Mouse (Mus musculus) neural tube, embryonic 15.5 days (tissue): ENCODE measurements around the gene Gm20661. TPM values are rescaled to one million over a fixed set of nuclear protein-coding genes. Genes with fewer than 3 reads are reported as not detected.

Experiments used
- ATAC-seq: fragments of 200-750 bp; cut with Nextera tagmentation; 2 replicates; pipeline ENCODE4 v1.8.0; 2017; ENCODE audit warnings: mild to moderate bottlenecking, moderate TSS enrichment, moderate library complexity; ENCODE audit not compliant: low FRiP score
- H3K27ac ChIP-seq: fragments of 300-500 bp; sonication (generic); replicated peaks from 2 replicates; pipeline ENCODE4 v1.5.1; 2015; ENCODE audit warnings: mild to moderate bottlenecking, inconsistent platforms
- H3K27me3 ChIP-seq: fragments of 300-500 bp; sonication (generic); replicated peaks from 2 replicates; pipeline ENCODE4 v1.6.1; 2015; ENCODE audit warnings: inconsistent platforms
- H3K36me3 ChIP-seq: fragments of 300-500 bp; sonication (generic); 2 replicates; pipeline ENCODE4 v1.6.1; 2015; ENCODE audit warnings: inconsistent platforms
- H3K4me1 ChIP-seq: fragments of 300-500 bp; sonication (generic); 2 replicates; pipeline ENCODE4 v1.6.1; 2015; ENCODE audit warnings: inconsistent platforms
- H3K4me2 ChIP-seq: fragments of 300-500 bp; sonication (generic); 2 replicates; pipeline ENCODE4 v1.6.1; 2015; ENCODE audit warnings: inconsistent platforms, mild to moderate bottlenecking, moderate library complexity
- H3K4me3 ChIP-seq: fragments of 300-500 bp; sonication (generic); replicated peaks from 2 replicates; pipeline ENCODE4 v1.5.1; 2015; ENCODE audit warnings: mild to moderate bottlenecking, inconsistent platforms
- H3K9ac ChIP-seq: fragments of 300-500 bp; sonication (generic); replicated peaks from 2 replicates; pipeline ENCODE4 v1.6.1; 2015; ENCODE audit warnings: mild to moderate bottlenecking, inconsistent platforms
- H3K9me3 ChIP-seq: fragments of 300-500 bp; sonication (generic); replicated peaks from 2 replicates; pipeline ENCODE4 v1.6.1; 2016; ENCODE audit warnings: inconsistent platforms
- WGBS: fragments of 180-500 bp; shearing (Covaris S2); methylation state at CpG from one replicate; pipeline ENCODE4 v1.1.7; 2015; ENCODE audit warnings: mixed read lengths; 5-methylcytosine and 5-hydroxymethylcytosine counted together
- polyA plus RNA-seq: library from polyadenylated mRNA; unstranded; fragments of >200 nt; fragmentation: Nextera tagmentation; extraction: Ambion mirVana; gene quantifications from 2 replicates; pipeline ENCODE4 v1.2.1, GENCODE M21; 2015

Gm20661 gene
- polyA plus RNA-seq, 1 experiment from 2014 or later, result 1.2 TPM

GRCm38 (mm10) chr9:107955613-107956289 lies 27.1 kb upstream of the Gm20661 start:
- H3K4me1 ChIP-seq, result peaks cover 10% of the 10 kb centered on the region
- H3K4me2 ChIP-seq, result no peak overlapping the region
- H3K9ac ChIP-seq, result no peak overlapping the region
- peaks cover 5% of the 10 kb centered on the region; the same call in 1 of the 2 replicates for H3K36me3 ChIP-seq
- no peak overlapping the region for H3K27ac ChIP-seq
- no peaks in the 10 kb centered on the region for H3K9me3 ChIP-seq
- ATAC-seq, result no peak
- no peak overlapping the region for H3K4me3 ChIP-seq
- WGBS, result 78% methylated on average over 6 of the region's 6 CpGs
- no peaks in the 10 kb centered on the region for H3K27me3 ChIP-seq

DNA sequence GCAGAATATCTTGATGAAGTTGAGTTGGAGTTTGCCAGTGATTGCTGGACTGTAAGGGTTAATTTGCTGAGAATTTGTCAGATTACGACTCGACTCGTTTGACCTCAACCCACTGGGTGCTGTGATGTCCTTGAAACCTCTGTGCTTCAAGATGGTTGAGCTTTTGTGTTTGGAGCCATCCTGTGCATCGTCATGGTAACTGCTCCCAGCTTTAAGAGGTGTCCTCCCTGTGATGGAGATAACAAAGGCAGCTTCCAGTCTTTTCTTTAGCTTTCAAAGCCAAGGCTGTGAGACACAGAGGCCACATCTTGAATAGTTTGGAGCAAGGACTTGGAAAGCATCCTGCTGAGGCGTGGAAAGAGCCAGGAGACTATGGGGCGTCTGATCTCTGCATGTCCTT lies 25.7 kb upstream of the Gm20661 start:
- Histone ChIP-seq H3K36me3 (peaks cover 5% of the 10 kb centered on the region; the same call in 1 of the 2 replicates), H3K4me1 (peaks cover 15% of the 10 kb centered on the region), H3K9me3 (no peaks in the 10 kb centered on the region), H3K9ac (no peak overlapping the region), H3K4me3 (no peak overlapping the region), H3K27ac (no peak overlapping the region), H3K27me3 (no peaks in the 10 kb centered on the region), H3K4me2 (no peak overlapping the region)
- no peak for ATAC-seq
- 21% methylated on average over 6 of the region's 6 CpGs for WGBS

DNA sequence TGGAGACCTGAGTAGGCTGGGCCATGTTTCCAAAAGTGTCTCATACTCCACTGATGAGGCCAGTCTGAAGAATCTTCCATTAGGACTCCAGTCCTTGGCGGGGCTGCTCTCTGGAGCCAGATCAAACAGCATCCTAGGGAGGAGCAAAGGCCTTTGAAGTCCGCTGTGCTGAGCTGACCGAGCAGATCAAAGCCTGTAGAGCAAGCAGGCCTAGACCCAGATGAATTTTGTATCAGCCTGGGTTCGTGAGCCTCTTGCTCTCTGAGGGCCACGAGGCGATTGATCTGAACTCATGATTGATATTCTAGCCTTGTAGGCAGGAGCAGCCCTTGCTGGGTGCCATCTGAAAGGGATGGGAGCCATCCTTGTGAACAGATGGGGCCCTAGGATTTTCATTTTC lies 23.0 kb upstream of the Gm20661 start:
- no peak overlapping the region for H3K27ac ChIP-seq

DNA sequence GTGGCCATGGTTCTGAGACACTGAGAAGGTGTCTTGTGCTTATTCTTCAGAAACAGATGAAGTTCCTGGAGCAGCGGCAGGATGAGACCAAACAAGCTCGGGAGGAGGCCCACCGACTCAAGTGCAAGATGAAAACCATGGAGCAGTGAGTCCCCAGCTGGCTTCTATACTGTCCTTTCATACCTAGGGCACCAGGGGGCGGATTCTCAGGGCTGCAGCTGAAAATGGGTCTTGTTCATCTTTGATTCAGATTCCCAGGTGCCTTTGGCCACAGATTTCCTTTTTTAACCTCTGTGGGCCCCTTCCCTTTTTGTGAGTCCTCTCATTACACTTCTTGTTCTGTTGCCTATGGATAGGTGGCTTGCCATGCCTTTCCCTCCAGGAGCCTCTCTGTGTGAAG lies 21.9 kb upstream of the Gm20661 start:
- H3K9me3 ChIP-seq, result no peaks in the 10 kb centered on the region
- H3K4me1 ChIP-seq, result peaks cover 17% of the 10 kb centered on the region
- peak overlapping the region; percentile 37 for H3K4me2 ChIP-seq
- no peaks in the 10 kb centered on the region for H3K27me3 ChIP-seq
- no peak overlapping the region for H3K4me3 ChIP-seq
- no peak for ATAC-seq
- peaks cover 5% of the 10 kb centered on the region; the same call in 1 of the 2 replicates for H3K36me3 ChIP-seq
- H3K27ac ChIP-seq, result peak overlapping the region; percentile 70
- 0 out of 2 replicates have a peak overlapping the region, but pooled peaks have one; percentile 10 for H3K9ac ChIP-seq
- WGBS, result 83% methylated on average over 4 of the region's 4 CpGs

More for the DNA sequence above, 23.0 kb upstream of the Gm20661 start:
- H3K27me3 ChIP-seq, result no peaks in the 10 kb centered on the region
- 56% methylated on average over 6 of the region's 6 CpGs for WGBS
- peaks cover 5% of the 10 kb centered on the region; the same call in 1 of the 2 replicates for H3K36me3 ChIP-seq
- peaks cover 17% of the 10 kb centered on the region for H3K4me1 ChIP-seq
- no peak overlapping the region for H3K4me3 ChIP-seq
- no peak for ATAC-seq
- H3K9ac ChIP-seq, result 0 out of 2 replicates have a peak overlapping the region, but pooled peaks have one; percentile 10
- no peak overlapping the region for H3K4me2 ChIP-seq
- H3K9me3 ChIP-seq, result no peaks in the 10 kb centered on the region

- WGBS, result 68% methylated on average over 10 of the region's 10 CpGs
- no peaks in the 10 kb centered on the region for H3K27me3 ChIP-seq
- peak overlapping the region; percentile 37 for H3K4me2 ChIP-seq
- peak; percentile 80; the same call in 1 of the 2 replicates for ATAC-seq
- no peak overlapping the region for H3K9ac ChIP-seq
- no peak overlapping the region for H3K4me3 ChIP-seq
- peak overlapping the region; percentile 70 for H3K27ac ChIP-seq
- H3K4me1 ChIP-seq, result peaks cover 17% of the 10 kb centered on the region
- H3K36me3 ChIP-seq, result peaks cover 5% of the 10 kb centered on the region; the same call in 1 of the 2 replicates
- no peaks in the 10 kb centered on the region for H3K9me3 ChIP-seq
Observed at GRCm38 (mm10) chr9:107961351-107961762, 21.5 kb upstream of the Gm20661 start.

DNA sequence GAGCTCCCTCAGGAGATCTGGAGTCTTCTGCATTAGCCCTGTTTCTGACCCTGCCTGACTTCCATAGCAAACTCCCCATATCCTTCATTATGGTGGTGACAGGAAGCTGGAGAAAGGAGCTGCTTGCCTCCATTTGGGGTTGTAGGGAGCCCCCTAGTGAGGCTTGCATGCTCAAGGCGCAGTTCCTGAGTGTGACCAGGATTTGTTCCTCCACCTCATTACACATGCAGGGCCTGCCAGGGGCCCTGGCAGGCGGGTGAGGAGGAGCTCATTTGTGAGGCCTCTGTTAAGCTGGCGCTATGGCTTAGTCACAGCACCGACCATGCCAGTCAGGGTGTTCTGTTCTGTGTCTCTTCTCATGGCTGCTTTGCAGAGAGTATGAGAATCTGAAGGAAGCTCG lies 21.0 kb upstream of the Gm20661 start:
- peak overlapping the region; percentile 37 for H3K4me2 ChIP-seq
- ATAC-seq, result peak; percentile 60
- H3K9ac ChIP-seq, result no peak overlapping the region
- H3K4me3 ChIP-seq, result no peak overlapping the region
- 54% methylated on average over 5 of the region's 5 CpGs for WGBS
- H3K36me3 ChIP-seq, result peaks cover 5% of the 10 kb centered on the region; the same call in 1 of the 2 replicates
- H3K9me3 ChIP-seq, result no peaks in the 10 kb centered on the region
- H3K4me1 ChIP-seq, result peaks cover 17% of the 10 kb centered on the region
- peak overlapping the region; percentile 70 for H3K27ac ChIP-seq
- H3K27me3 ChIP-seq, result no peaks in the 10 kb centered on the region

DNA sequence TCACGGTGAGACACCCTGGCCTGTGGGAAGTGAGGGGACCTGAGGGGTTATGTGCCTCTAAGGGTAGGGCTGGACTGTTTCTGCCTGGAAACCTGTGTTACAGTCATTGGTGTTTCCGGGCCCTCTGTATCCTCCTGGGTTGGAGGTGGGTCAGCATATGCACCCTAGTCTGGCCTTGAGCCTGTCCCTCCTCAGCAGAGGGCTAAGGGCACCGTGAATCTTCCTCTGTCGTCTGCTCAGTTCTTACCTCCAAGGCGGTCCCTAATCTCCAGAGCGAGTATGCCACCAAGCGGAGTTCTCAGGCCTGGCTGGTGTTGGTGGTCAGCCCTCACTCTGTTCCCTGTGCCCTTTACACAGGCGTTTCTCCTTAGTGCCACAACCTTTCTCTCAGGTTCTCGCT lies 19.9 kb upstream of the Gm20661 start:
- ATAC-seq, result no peak
- H3K9me3 ChIP-seq, result no peaks in the 10 kb centered on the region
- 92% methylated on average over 9 of the region's 9 CpGs for WGBS

GRCm38 (mm10) chr9:107963700-107964099 lies 19.2 kb upstream of the Gm20661 start:
- no peaks in the 10 kb centered on the region for H3K27me3 ChIP-seq
- WGBS, result 29% methylated on average over 5 of the region's 5 CpGs
- H3K9ac ChIP-seq, result no peak overlapping the region
- no peak overlapping the region for H3K27ac ChIP-seq
- peaks cover 2% of the 10 kb centered on the region; the same call in 1 of the 2 replicates for H3K36me3 ChIP-seq
- no peaks in the 10 kb centered on the region for H3K9me3 ChIP-seq
- no peak overlapping the region for H3K4me3 ChIP-seq
- peaks cover 17% of the 10 kb centered on the region for H3K4me1 ChIP-seq
- H3K4me2 ChIP-seq, result no peak overlapping the region
- ATAC-seq, result peak; percentile 67; the same call in 1 of the 2 replicates

More for the DNA sequence above, 19.9 kb upstream of the Gm20661 start:
- Histone ChIP-seq H3K9ac (no peak overlapping the region), H3K4me2 (no peak overlapping the region), H3K27ac (no peak overlapping the region), H3K4me3 (no peak overlapping the region), H3K27me3 (no peaks in the 10 kb centered on the region), H3K36me3 (peaks cover 2% of the 10 kb centered on the region; the same call in 1 of the 2 replicates), H3K4me1 (peaks cover 17% of the 10 kb centered on the region)

- H3K27me3 ChIP-seq, result no peaks in the 10 kb centered on the region
- no peak overlapping the region for H3K27ac ChIP-seq
- H3K9me3 ChIP-seq, result no peaks in the 10 kb centered on the region
- H3K36me3 ChIP-seq, result no peaks in the 10 kb centered on the region
- ATAC-seq, result no peak
- no peak overlapping the region for H3K9ac ChIP-seq
- WGBS, result 95% methylated on average over 9 of the region's 9 CpGs
- H3K4me3 ChIP-seq, result no peak overlapping the region
- peaks cover 17% of the 10 kb centered on the region for H3K4me1 ChIP-seq
- H3K4me2 ChIP-seq, result no peak overlapping the region
Observed at GRCm38 (mm10) chr9:107964681-107965080, 18.2 kb upstream of the Gm20661 start.

- Histone ChIP-seq H3K4me2 (no peak overlapping the region), H3K27ac (no peak overlapping the region), H3K36me3 (no peaks in the 10 kb centered on the region), H3K27me3 (no peaks in the 10 kb centered on the region), H3K9me3 (no peaks in the 10 kb centered on the region), H3K4me3 (no peak overlapping the region), H3K4me1 (peaks cover 7% of the 10 kb centered on the region), H3K9ac (no peak overlapping the region)
- ATAC-seq, result no peak
- WGBS, result 91% methylated on average over 10 of the region's 10 CpGs
Observed at GRCm38 (mm10) chr9:107966676-107967075, 16.2 kb upstream of the Gm20661 start.

GRCm38 (mm10) chr9:107967437-107967836 lies 15.4 kb upstream of the Gm20661 start:
- WGBS, result 89% methylated on average over 6 of the region's 6 CpGs
- no peaks in the 10 kb centered on the region for H3K4me1 ChIP-seq
- no peak overlapping the region for H3K9ac ChIP-seq
- H3K4me2 ChIP-seq, result no peak overlapping the region
- no peak for ATAC-seq
- no peaks in the 10 kb centered on the region for H3K36me3 ChIP-seq
- no peak overlapping the region for H3K27ac ChIP-seq
- H3K4me3 ChIP-seq, result no peak overlapping the region
- no peaks in the 10 kb centered on the region for H3K9me3 ChIP-seq
- H3K27me3 ChIP-seq, result no peaks in the 10 kb centered on the region

DNA sequence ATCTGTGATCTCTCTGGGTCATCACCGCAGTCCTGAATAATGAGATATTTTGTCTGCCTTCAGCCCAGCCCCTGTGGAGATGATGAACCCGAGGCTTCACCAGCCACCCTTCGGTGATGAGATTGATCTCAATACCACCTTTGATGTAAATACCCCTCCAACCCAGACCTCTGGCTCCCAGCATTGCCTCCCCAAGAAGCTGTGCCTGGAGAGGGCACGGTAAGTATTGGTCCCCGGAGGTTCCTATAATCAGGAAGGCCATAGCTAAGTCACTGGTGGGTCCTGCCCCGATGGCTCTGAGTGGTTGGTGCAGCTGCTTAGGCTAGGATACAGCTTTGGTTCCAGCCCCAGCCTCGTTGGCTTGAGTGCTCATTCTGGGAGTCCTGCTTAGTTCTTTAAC lies 14.3 kb upstream of the Gm20661 start:
- H3K27me3 ChIP-seq, result no peaks in the 10 kb centered on the region
- 94% methylated on average over 7 of the region's 7 CpGs for WGBS
- H3K4me3 ChIP-seq, result no peak overlapping the region
- no peak overlapping the region for H3K4me2 ChIP-seq
- no peak overlapping the region for H3K27ac ChIP-seq
- no peaks in the 10 kb centered on the region for H3K4me1 ChIP-seq
- no peak overlapping the region for H3K9ac ChIP-seq
- no peaks in the 10 kb centered on the region for H3K36me3 ChIP-seq
- H3K9me3 ChIP-seq, result no peaks in the 10 kb centered on the region
- no peak for ATAC-seq
